Mouse (Mus musculus) embryonic facial prominence, embryonic 15.5 days (tissue): ENCODE measurements around the gene Adamtsl1. TPM values are rescaled to one million over a fixed set of nuclear protein-coding genes. Genes with fewer than 3 reads are reported as not detected.

Source experiments
- ATAC-seq: fragments of 200-750 bp; cut with Nextera tagmentation; 2 replicates; pipeline ENCODE4 v1.8.0; 2017; ENCODE audit warnings: low read depth, moderate TSS enrichment; ENCODE audit not compliant: insufficient number of reproducible peaks, low FRiP score, low TSS enrichment
- H3K27ac ChIP-seq: fragments of 300-500 bp; sonication (generic); replicated peaks from 2 replicates; pipeline ENCODE4 v1.5.1; 2015; ENCODE audit warnings: mild to moderate bottlenecking, inconsistent platforms
- H3K27me3 ChIP-seq: fragments of 300-500 bp; sonication (generic); 2 replicates; pipeline ENCODE4 v1.6.1; 2015; ENCODE audit warnings: inconsistent platforms
- H3K36me3 ChIP-seq: fragments of 300-500 bp; sonication (generic); 2 replicates; pipeline ENCODE4 v1.6.1; 2015; ENCODE audit warnings: mild to moderate bottlenecking, inconsistent platforms
- H3K4me1 ChIP-seq: fragments of 300-500 bp; sonication (generic); 2 replicates; pipeline ENCODE4 v1.6.1; 2015; ENCODE audit warnings: inconsistent platforms
- H3K4me2 ChIP-seq: fragments of 300-500 bp; sonication (generic); replicated peaks from 2 replicates; pipeline ENCODE4 v1.6.1; 2015; ENCODE audit warnings: mild to moderate bottlenecking, inconsistent platforms
- H3K4me3 ChIP-seq: fragments of 300-500 bp; sonication (generic); replicated peaks from 2 replicates; pipeline ENCODE4 v1.5.1; 2015; ENCODE audit warnings: mild to moderate bottlenecking, inconsistent platforms
- H3K9ac ChIP-seq: fragments of 300-500 bp; sonication (generic); 2 replicates; pipeline ENCODE4 v1.6.1; 2015; ENCODE audit warnings: inconsistent platforms
- H3K9me3 ChIP-seq: fragments of 300-500 bp; sonication (generic); replicated peaks from 2 replicates; pipeline ENCODE4 v1.6.1; 2016; ENCODE audit warnings: inconsistent platforms
- WGBS: fragments of 180-500 bp; shearing (Covaris S2); methylation state at CpG from one replicate; pipeline ENCODE4 v1.1.7; 2015; 5-methylcytosine and 5-hydroxymethylcytosine counted together
- polyA plus RNA-seq: library from polyadenylated mRNA; unstranded; fragments of >200 nt; fragmentation: Nextera tagmentation; extraction: Ambion mirVana; gene quantifications from 2 replicates; pipeline ENCODE4 v1.2.1, GENCODE M21; 2015

The Adamtsl1 gene
- polyA plus RNA-seq, 1 experiment from 2014 or later = 38.0 TPM

DNA sequence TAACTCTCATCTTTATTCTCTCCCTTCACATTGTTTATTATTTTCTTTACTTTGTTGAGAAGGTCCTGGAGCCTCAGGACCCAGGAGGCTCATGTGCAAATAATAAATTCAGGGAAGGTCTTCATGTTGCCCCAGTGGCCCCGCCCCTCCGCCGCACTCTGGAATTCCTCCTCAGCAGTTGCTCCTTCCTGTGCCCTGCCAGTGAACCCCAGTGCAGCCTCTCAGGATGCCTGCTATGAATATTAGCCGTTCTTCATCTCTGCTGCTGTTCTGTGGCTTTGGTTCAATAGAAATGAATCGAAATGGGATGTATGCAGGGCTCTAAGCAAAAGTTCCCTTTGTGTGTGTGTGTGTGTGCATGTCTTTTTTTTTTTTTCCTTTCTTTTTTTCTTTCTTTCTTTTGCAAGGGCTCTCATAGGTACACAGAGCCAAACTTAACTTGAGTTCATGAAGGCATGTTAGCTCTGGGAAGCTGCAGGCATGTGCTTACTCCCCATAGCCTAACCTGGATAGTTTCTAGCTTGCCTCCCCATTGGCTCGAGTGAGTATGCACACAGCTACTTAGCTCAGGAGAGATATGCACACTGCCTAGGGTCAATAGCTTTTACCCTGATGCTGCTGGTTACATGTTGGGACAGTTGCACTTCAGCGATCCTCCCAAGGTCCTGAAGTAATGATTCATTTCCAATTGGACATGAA, 892.7 kb downstream of the Adamtsl1 start:
- Histone ChIP-seq H3K4me1 (peaks cover 19% of the 10 kb centered on the region), H3K27me3 (no peaks in the 10 kb centered on the region), H3K9ac (no peak overlapping the region), H3K27ac (peak overlapping the region; percentile 44; the same call in 1 of the 2 replicates), H3K4me2 (no peak overlapping the region), H3K36me3 (no peaks in the 10 kb centered on the region), H3K9me3 (no peaks in the 10 kb centered on the region), H3K4me3 (no peak overlapping the region)
- ATAC-seq = no peak
- 36% methylated on average over 7 of the region's 7 CpGs for WGBS

DNA sequence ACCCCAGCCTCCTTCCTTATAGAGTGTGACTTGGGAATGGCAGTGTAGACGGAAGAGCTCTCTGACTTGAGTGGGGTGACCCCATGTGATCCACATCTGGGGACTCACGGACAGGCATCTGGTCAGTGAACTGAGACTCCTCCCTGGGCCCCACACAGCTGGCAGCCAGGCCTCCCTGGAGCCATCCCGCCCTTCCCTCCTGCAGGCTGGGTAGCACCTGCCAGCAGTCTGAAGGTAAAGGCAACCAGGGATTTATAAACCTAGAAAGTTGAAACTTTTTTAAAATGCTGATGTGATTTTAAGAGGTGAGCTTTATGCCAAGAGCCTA, 893.2 kb downstream of the Adamtsl1 start:
- WGBS = 59% methylated on average over 3 of the region's 3 CpGs

DNA sequence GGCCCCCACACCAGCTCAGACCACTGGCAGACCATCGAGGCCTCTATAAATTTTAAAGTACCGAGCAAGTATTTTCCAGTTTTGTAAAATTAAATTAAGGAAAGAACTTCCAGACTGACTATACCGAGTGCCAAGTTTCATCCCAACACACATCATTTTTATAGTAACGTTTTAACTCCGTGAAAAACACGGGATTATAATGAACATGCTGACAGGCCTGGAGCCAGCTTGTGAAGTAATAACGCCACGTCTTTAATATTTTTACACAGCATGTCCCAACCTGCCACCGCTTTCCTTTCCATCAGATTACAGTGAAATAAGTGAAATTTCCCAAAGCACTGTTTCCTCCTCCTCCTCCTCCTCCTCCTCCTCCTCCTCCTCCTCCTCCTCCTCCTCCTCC, 894.4 kb downstream of the Adamtsl1 start:
- H3K9ac ChIP-seq = no peak overlapping the region
- no peak overlapping the region for H3K4me3 ChIP-seq
- no peaks in the 10 kb centered on the region for H3K27me3 ChIP-seq
- peak overlapping the region; percentile 65 for H3K27ac ChIP-seq
- H3K4me1 ChIP-seq = peaks cover 19% of the 10 kb centered on the region
- H3K36me3 ChIP-seq = no peaks in the 10 kb centered on the region
- ATAC-seq = no peak
- H3K9me3 ChIP-seq = no peaks in the 10 kb centered on the region
- no peak overlapping the region for H3K4me2 ChIP-seq
- WGBS = 47% methylated on average over 9 of the region's 9 CpGs

More for the DNA sequence above, 893.2 kb downstream of the Adamtsl1 start:
- no peaks in the 10 kb centered on the region for H3K27me3 ChIP-seq
- H3K4me2 ChIP-seq = no peak overlapping the region
- H3K36me3 ChIP-seq = no peaks in the 10 kb centered on the region
- no peaks in the 10 kb centered on the region for H3K9me3 ChIP-seq
- no peak overlapping the region for H3K9ac ChIP-seq
- H3K4me3 ChIP-seq = no peak overlapping the region
- ATAC-seq = no peak
- H3K27ac ChIP-seq = no peak overlapping the region; the same call in 1 of the 2 replicates
- peaks cover 19% of the 10 kb centered on the region for H3K4me1 ChIP-seq

DNA sequence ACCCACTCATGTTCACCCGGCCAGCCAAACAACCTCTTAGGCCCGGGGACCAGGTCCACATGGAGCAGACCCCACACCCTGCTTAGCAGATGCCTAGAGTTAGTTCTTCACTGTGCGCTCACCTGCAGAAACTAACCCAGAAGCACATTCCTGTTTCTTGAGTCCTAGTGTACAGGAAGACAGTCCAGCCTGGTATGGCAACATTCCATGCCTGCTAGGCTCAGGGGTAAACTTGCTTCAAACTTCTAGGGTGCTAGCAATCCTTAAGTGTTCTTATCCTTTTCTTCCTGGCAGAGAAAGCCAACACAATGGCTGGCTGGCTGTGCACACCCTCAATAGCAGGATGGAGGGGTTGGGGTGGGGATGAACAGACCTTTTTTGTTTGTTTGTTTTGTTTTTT, 897.0 kb downstream of the Adamtsl1 start:
- Histone ChIP-seq H3K4me3 (no peak overlapping the region), H3K9ac (no peak overlapping the region), H3K9me3 (no peaks in the 10 kb centered on the region), H3K4me1 (peaks cover 19% of the 10 kb centered on the region), H3K4me2 (no peak overlapping the region), H3K27ac (no peak overlapping the region), H3K27me3 (no peaks in the 10 kb centered on the region), H3K36me3 (no peaks in the 10 kb centered on the region)
- ATAC-seq = no peak
- WGBS = 83% methylated on average over 3 of the region's 3 CpGs

DNA sequence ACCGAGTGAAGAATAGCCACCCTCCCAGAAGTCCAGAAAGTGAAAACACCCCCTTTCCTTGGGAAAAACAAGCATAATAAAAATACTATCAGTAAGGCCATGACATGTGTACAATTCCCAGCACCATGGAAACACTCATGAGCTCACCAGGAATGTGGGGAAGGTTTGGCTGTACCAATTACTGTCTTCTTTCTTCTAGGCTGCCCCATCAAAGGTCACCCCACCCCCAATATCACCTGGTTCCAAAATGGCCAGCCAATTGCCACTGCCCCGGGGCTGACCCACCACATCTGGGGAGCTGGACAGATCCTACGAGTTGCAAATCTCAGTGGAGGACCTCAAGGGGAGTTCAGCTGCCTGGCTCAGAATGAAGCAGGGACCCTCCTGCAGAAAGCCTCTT, 899.4 kb downstream of the Adamtsl1 start:
- Histone ChIP-seq H3K9me3 (no peaks in the 10 kb centered on the region), H3K9ac (no peak overlapping the region), H3K4me1 (peaks cover 9% of the 10 kb centered on the region; the same call in 1 of the 2 replicates), H3K4me2 (no peak overlapping the region), H3K27ac (no peak overlapping the region), H3K4me3 (no peak overlapping the region), H3K36me3 (no peaks in the 10 kb centered on the region), H3K27me3 (no peaks in the 10 kb centered on the region)
- no peak for ATAC-seq
- WGBS = 74% methylated on average over 3 of the region's 3 CpGs

DNA sequence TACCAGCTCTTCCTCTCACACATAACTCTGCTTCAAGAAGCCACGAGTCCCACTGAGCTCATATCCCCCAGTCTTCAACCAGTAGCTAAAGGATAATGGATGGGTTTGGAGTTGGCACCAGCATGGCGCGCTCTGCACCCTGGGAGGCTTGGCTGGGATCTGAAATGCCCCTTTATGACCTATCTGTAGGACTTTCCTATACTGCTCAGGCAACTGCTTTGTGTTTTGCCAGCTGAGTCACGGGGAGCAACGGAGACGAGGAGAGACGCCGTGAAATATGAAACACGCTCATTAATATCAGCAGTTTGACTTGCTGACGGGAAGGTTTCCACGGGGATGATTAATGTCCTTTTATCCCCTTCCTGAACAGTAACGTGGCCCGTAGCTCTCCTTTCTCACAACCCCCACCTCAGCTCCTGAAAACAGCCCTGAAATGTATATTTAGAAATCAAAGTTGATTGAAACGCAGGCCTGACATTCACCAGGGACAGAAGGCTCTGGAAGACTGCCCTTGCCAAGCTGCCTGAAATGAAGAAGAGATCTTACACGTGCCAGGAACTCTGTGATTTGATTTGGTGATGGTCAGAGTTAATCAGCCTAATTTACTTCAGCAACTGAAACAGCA, 902.5 kb downstream of the Adamtsl1 start:
- Histone ChIP-seq H3K4me1 (peaks cover 9% of the 10 kb centered on the region; the same call in 1 of the 2 replicates), H3K27ac (0 out of 2 replicates have a peak overlapping the region, but pooled peaks have one; percentile 22), H3K36me3 (0 out of 2 replicates have a peak, but pooled peaks cover 3% of the 10 kb centered on the region), H3K4me2 (no peak overlapping the region), H3K4me3 (no peak overlapping the region), H3K9ac (no peak overlapping the region), H3K9me3 (no peaks in the 10 kb centered on the region), H3K27me3 (no peaks in the 10 kb centered on the region)
- ATAC-seq = no peak
- 33% methylated on average over 15 of the region's 15 CpGs for WGBS

DNA sequence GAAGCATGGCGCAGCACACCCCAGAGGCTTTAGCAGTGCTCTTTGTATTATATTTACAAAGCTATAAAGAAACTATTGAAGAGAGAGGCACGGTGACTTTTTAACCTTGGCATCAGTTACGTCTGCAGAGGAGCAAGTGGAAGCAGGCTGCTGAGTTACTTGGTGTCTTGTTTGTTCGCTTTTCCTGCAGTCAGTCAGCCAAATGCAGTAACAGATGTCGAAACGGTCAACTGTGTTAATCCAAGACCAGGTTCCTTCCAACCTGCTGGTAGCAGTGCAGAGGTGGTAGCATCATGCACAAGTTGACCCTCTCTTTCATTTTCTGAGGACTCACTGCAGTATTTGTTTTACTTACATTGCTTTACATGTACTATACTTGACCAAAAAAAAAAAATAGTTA, 908.6 kb downstream of the Adamtsl1 start:
- 64% methylated on average over 6 of the region's 6 CpGs for WGBS
- Histone ChIP-seq H3K9ac (no peak overlapping the region), H3K4me1 (no peaks in the 10 kb centered on the region), H3K27ac (no peak overlapping the region), H3K4me3 (no peak overlapping the region), H3K27me3 (no peaks in the 10 kb centered on the region), H3K36me3 (peaks cover 22% of the 10 kb centered on the region; the same call in 1 of the 2 replicates), H3K9me3 (no peaks in the 10 kb centered on the region), H3K4me2 (no peak overlapping the region)
- no peak for ATAC-seq

DNA sequence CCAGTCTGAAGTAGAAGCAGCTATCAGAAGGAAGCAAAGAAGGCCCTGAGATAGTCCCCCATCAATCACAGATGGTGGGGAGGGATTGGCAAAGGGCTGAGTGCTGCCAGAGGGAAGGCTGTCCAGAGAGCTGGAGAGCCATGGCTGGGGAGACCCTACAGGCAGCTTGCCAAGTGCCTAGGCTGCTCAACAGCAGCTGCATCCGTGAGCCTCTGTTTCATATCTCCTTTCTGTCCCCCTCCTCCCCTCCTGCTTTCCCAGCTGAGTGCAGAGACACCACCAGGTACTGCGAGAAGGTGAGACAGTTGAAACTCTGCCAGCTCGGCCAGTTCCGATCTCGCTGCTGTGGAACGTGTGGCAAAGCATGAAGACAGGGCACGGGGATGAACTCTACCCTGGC, 911.6 kb downstream of the Adamtsl1 start:
- WGBS = 80% methylated on average over 7 of the region's 7 CpGs
- ATAC-seq = no peak

DNA sequence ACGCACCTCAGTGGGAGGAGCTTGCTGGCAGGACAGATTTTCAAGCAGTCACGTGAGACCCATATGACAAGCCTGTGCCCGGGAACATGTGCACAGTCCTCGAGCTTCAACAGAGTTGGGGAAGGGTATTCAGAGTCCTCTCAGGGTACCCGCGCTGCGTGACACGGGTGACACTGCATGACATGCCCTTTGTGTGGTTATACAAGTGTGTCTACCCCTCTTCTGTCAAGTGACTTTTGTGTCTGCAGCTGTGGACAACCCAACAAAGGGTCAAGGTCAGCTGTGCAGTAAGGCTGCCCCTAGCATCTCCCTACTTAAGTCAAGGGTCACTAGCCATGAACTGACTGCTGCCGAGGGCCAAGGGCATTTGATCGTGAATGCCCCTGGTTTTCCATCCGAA, 912.6 kb downstream of the Adamtsl1 start:
- no peak for ATAC-seq
- WGBS = 86% methylated on average over 11 of the region's 11 CpGs
- no peaks in the 10 kb centered on the region for H3K9me3 ChIP-seq

More for the DNA sequence above, 911.6 kb downstream of the Adamtsl1 start:
- H3K4me1 ChIP-seq = no peaks in the 10 kb centered on the region
- H3K9me3 ChIP-seq = no peaks in the 10 kb centered on the region
- H3K4me2 ChIP-seq = no peak overlapping the region
- H3K27ac ChIP-seq = no peak overlapping the region
- peaks cover 19% of the 10 kb centered on the region; the same call in 1 of the 2 replicates for H3K36me3 ChIP-seq
- no peak overlapping the region for H3K4me3 ChIP-seq
- no peak overlapping the region for H3K9ac ChIP-seq
- H3K27me3 ChIP-seq = no peaks in the 10 kb centered on the region

DNA sequence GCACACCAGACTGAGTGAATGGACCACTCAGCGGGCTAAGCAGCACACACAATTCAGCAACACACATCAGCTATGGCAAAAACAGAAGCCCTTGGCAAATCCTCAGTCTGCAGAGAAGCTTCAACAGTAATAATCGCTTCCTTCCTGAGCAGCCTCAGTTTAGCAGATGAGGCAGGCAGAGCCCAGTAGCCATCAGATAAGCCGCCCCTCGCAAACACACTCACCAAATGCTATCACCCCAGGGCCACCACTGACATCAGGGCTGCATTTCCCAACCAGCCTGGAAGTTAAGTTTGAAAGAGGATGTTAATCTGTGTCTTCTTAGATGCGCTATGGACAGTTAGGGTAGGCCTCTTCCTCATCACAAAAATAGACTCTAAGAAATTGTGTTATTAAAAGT, 913.3 kb downstream of the Adamtsl1 start:
- H3K4me1 ChIP-seq = no peaks in the 10 kb centered on the region
- no peaks in the 10 kb centered on the region for H3K9me3 ChIP-seq
- 66% methylated on average over 5 of the region's 5 CpGs for WGBS

More for the DNA sequence above, 912.6 kb downstream of the Adamtsl1 start:
- H3K4me3 ChIP-seq = no peak overlapping the region
- no peak overlapping the region for H3K4me2 ChIP-seq
- H3K36me3 ChIP-seq = peaks cover 19% of the 10 kb centered on the region; the same call in 1 of the 2 replicates
- H3K4me1 ChIP-seq = no peaks in the 10 kb centered on the region
- no peak overlapping the region for H3K27ac ChIP-seq
- no peak overlapping the region for H3K9ac ChIP-seq
- no peaks in the 10 kb centered on the region for H3K27me3 ChIP-seq

DNA sequence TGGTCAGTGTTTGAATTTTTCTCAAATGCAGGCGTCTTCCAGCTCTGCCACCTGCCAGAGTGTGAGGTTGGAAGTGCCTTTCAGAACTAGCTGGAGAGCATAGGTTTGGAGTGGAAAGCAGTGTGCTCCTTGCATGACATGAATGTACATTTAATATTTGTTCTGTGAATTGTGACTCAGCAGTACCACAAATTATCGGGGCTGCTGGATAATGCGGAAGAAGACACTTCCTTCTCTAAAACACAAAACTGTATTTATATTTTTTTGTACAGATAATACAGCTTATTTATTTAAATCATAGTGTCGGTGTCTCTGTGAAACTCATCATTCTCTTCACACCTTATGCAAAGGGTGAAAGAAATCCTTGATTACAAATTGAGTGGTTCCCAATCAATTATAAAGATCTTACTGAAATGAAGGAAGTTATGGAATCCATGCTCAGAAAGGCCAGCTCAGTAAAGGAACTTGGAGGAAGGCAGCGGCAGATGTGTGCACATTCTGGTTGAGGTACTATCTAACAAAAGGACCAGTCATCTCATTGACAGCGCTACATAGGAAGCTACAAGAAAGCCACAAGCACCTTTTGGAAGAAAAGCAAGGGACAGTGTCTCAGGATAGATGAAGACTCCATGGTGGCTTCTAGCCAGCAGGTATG, 914.2 kb downstream of the Adamtsl1 start:
- Histone ChIP-seq H3K4me1 (no peaks in the 10 kb centered on the region), H3K9me3 (no peaks in the 10 kb centered on the region), H3K4me3 (no peak overlapping the region), H3K36me3 (peaks cover 19% of the 10 kb centered on the region; the same call in 1 of the 2 replicates), H3K9ac (no peak overlapping the region), H3K27me3 (no peaks in the 10 kb centered on the region), H3K4me2 (no peak overlapping the region), H3K27ac (no peak overlapping the region)
- 84% methylated on average over 6 of the region's 6 CpGs for WGBS
- no peak for ATAC-seq

More for the DNA sequence above, 913.3 kb downstream of the Adamtsl1 start:
- Histone ChIP-seq H3K36me3 (peaks cover 19% of the 10 kb centered on the region; the same call in 1 of the 2 replicates), H3K4me2 (no peak overlapping the region), H3K27me3 (no peaks in the 10 kb centered on the region), H3K4me3 (no peak overlapping the region), H3K27ac (no peak overlapping the region), H3K9ac (no peak overlapping the region)
- ATAC-seq = no peak
